Mouse (Mus musculus): ENCODE measurements around the gene Piezo1.

The Piezo1 gene

DNA sequence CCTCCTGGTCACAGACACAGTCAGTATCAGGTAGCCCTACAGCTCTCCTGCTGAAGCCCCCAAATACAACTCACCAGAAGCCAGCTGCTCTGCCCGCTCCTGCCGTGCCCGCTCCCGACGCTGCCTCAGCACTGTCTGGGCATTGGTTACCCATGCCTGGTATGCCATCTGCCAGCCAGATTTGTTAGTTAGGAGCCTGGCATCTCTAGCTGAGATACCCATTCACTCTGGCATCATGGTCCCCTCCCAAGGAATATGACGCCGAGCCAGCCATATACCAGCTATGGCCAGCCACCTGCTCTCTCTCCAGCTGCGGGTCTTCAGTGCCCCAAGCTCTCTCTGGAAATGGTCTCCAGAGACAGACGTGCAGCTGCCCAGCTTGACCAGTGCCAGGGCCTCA lies 62.7 kb downstream of the Piezo1 start:
- DNase-seq (ENCODE audit: low spot score) = no peak

DNA sequence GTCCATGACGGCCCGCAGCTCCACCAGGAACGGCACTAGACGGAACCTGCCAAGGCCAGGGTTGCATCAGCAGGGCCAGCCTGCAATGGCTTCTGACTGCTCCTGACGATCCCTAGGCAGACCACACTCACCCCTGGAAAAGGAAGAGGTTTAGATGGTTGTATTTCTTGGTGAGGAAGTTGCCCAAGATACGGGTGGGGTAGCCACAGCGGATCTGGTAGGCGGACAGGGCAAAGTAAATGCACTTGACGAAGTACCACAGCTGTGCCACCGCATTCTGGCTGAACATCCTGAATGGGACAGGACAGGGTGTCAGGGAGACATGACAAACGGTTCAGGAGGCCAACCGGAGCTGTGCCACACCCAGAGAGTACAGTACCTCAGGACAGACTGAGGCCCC lies 66.3 kb downstream of the Piezo1 start:
- DNase-seq (ENCODE audit: low spot score) = no peak

DNA sequence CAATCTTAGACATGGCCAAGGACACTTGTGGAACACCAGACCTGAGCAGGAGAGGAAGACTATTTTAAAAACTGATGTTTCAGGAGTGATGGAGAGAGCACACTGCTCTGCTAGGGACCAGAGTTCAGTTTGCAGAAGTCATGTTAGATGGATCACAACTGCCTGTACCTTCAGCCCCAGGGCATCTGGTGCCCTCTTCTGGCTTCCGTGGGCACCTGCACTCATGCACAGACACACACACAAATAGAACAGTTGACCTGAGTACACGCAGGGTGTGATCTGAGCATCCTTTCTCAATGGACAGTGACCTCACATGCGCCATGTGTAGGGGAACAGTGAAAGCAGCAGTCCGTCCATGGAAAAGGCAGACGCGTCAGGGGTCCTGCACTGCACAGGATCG lies 67.3 kb downstream of the Piezo1 start:
- no peak for DNase-seq (ENCODE audit: low spot score)

DNA sequence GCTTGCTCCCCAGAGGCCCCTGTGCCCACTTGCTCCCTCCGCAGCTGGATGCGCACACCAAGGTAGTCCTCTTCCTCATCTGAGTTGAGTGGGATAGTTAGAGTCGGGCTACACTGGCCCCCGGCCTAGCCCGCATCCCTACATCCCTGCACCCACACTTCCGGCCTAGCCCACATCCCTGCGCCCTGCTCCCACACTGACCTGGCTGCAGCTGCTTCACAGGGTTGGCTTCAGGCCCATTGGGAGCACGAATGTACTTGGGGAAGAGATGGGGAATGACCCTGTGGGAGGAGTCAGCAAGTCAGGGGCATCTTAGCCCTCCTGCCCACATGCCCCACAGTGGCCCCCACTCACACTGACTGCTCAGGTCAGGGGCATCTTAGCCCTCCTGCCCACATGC lies 68.7 kb downstream of the Piezo1 start:
- DNase-seq (ENCODE audit: low spot score) = no peak

DNA sequence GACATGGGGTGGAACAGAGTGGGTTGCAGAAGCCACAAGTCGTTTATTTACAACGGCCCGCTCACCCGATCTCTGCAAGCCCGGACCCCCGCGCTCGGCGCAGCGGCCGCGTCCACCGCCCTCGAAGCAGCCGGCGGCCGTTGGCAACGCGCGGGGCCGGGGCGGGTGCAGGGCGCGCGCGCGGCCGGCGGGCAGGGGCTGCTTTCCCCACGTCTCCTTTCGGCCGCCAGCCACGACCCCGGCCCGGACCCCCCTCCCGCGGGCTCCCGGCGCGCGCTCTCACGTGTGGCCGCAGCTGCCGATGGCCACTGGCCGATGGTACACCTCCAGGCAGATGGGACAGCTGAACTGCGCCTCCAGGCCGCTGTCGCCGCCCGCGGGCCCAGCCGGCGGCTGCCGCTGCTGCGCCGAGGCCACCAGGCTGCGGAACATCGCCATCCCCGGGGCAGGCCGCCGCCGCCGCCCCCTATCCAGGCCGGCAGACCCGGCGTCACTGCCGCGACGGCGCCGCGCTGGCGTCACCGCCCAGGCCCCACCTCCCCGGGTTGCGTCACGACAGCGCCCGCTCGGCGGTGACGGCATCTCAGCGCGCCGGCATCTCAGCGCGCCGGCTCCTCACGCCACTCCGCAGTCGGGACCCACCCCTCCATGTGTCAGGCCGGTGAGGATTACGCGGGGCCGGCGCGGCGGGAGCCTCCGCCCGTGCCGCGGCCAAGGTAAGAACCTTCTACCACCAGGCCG lies 75.4 kb downstream of the Piezo1 start, which contains the start of the genes Rnf166 and Ctu2:
TSS of gene Rnf166 (minus strand) at position 485 of the 741 bp plus-strand sequence.
TSS of gene Ctu2 (plus strand) at position 564 of the 741 bp plus-strand sequence.
- peak; percentile 97 for DNase-seq (ENCODE audit: low spot score)

DNA sequence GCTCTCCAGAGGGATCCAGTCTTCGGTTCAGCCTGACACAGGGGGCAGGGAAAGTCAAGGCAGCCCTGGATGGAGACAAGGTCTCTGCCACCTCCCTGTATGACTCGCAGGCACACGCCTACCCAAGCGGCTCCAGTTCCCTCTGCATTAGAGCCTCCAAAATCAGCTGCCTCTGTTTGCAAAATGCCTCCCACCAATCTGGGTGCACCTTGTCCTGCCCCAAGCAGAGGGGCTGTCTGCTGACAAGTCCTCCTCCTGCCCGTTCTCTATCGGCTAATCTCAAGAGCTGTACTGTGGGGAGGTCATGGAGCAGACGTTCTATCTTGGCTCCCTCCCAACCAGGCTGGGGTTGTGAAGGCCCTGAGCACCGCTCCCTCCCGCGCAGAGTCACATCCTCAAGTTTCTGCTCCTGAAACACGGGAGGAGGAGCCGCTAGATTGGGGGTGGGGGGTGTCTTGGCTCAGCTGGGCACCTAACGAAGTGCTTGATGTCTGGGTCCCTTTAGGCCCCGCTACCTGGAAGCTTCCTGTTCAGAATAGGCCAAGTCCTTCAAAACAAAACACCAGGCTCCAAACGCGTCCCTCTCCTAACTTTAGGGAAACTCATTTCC lies 76.1 kb downstream of the Piezo1 start:
- DNase-seq (ENCODE audit: low spot score) = no peak

DNA sequence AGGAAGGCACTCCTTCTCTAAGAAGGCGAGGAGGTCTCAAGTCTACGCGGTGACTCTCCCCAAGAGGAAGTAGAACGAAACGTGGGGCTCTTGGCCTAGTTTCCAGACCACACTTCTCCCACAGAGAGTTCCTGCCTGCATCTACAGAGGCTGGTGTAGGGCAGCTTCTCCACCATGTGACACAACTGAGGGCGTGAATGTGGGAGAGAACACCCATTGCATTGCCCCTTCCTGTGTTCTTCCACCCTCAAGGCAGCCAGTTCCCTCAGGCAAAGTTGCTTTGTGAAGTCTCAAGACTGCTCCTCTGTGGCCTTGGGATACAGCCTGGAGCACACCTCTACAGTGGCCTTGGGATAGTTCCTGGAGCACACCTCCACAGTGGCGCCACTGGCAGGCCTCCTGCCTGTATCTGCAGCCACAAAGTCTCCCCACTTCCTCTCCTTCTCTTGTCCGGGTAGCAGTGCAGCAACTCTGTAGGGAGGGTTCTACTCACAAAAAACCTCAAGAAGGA lies 77.2 kb downstream of the Piezo1 start:
- DNase-seq (ENCODE audit: low spot score) = no peak

DNA sequence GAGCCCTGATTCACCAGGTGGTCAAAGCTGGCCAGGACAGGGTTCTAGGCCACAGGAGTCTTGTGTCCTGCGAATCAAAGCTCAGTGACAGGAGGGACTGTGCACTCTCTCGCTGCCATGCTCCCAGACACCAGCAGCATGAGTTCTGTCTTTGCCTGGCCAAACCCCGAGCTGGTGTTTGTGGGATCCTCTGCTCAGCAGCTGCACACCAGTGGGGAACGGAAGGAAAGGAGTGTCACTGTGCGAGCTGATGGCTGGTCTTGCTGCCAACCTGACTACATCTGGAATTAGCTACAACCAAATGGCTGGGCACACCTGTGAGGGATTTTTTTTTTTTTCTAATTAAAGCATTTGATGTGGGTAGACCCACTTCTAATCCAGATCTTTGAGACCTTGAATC lies 80.4 kb downstream of the Piezo1 start:
- no peak for DNase-seq (ENCODE audit: low spot score)

DNA sequence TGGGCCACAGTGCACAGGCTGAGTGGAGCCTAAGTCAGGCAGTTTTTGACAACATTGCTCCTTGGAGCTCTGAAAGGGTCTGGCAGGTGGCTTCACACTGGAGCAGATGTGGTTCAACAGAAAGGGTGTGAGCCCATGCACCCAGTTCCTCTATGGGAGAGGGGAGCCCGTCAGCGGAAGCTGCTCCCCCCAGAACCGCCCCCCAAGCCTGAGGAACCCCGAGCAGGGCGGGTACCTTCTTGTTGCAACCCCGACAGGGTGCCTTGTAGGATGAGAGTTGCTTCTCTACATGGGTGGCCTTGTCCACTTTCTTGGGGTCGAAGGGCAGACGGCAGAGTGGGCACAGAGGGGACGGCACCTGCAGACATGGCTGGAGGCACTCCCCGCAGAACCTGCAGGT lies 81.2 kb downstream of the Piezo1 start:
- DNase-seq (ENCODE audit: low spot score) = no peak

DNA sequence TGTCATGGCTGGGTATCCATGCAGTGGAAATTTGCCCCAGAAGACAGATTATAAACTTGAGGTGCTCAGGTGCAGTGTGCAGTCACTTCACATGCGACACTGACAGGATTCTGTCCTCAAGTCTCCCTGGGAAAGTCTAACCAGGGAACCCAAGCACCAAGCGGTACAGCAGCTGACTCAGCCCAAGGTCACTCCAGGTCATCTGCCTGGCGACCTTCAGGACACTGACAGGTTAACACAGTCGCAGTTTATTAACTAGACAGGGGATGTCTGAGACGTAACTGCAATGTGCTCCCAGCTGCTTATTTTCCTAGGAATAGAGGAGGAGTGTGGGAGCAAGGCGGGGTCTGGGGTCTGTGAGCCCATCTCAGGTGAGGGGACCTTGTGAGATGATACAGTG lies 81.7 kb downstream of the Piezo1 start:
- no peak for DNase-seq (ENCODE audit: low spot score)

DNA sequence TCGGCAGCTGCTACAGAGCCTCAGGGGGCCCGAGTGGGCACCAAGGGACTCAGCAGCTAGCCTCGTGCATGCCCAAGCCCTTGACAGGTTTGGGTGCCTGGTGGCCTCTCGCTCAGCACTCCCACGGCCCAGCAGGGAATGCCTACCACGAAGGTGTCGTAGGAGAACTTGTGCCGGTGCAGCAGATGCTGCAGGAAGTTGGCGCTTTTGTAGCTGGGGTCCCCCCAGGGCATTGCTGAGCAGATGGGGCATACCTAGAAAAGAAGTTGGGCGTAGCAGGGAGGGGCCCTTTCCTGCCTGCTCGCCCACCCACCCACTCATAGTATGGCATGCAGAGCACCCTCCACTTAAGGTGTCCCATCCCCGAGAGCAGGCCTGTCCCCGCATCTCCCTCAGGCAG lies 83.3 kb downstream of the Piezo1 start:
- no peak for DNase-seq (ENCODE audit: low spot score)

DNA sequence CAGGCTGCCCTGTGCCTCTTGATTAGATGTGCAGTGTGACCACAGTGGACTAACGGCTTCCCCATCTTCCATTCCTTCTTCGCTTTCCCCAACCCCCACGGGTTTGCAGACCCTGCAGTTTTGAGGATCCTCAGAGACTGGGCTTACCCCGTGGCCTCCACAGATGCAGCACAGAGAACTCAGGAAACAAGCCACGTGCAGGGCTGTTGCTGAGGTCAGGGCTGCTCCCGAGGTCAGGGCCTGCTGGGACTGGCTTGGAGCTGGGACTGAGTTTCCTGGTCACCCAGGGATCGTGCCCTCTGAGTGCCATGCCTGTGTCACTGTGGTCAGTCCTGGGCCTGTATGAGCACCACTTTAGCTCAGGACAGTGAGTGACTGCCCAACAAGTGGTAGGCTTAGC lies 86.1 kb downstream of the Piezo1 start:
- DNase-seq (ENCODE audit: low spot score) = no peak

DNA sequence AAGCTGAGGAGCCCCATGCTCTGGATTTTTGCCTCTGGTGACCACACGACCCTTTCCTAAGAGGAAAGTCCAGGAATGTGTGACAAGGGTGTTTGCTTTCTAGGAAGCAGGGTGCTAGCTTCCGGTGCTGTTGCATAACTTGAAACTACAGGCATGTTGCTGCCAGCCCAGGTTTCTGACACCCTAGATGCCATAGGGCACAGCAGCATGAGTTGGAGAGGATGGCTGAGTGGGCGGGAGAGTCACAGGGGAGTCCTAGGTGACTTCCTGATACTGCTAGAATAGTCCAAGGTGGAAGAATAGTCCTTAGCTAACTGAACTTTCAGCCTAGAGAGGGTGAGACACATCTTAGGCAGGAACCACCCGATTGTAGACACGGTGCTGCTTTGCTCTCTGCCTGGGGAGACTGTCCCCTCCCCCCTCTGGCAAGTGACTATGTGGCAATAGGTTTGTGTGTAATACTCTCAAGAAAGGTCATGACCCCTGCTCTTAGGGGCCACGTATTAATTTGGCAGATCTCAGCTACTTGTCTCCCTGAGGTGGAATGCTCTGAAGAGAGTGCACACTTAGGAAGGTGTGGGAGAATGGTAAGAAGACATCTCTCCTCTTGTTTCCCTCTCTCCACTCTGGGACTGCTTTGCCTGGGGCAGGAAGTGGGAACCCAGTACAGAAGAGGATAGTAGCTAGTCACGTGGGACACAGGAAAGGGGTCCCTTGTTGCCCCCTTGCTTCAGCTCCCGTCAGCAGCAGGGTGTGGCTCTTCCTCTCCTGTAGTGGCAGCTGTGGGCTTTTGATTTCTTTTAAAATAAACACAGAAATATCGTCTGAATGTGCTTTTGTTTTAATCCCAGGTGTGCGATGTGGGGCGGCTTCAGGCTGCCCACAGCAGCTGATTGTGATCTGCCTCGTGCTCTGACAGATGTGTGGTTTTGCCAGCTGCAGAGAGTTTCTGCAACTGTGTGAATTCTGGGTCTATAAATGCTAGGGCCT lies 87.2 kb downstream of the Piezo1 start:
- DNase-seq (ENCODE audit: low spot score) = no peak

DNA sequence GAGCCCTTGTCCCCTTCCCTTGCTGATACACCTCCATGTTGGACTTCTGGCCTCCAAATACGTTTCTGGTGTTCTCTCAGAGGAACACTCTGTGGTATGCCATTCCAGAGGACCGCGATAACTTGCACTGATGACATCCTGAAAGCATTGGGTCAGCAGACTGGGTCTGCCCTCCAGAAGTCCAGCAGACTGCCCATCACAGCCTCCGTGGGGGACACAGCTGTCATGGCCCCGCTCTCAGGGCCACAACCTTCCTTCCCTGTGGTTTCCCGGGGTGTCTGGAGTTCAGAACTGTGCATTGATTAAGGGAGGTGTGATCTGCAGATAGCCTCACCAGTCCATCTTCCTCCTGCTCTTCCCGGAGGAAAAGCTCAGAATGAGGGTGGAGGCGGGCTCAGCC lies 88.6 kb downstream of the Piezo1 start:
- no peak for DNase-seq (ENCODE audit: low spot score)

DNA sequence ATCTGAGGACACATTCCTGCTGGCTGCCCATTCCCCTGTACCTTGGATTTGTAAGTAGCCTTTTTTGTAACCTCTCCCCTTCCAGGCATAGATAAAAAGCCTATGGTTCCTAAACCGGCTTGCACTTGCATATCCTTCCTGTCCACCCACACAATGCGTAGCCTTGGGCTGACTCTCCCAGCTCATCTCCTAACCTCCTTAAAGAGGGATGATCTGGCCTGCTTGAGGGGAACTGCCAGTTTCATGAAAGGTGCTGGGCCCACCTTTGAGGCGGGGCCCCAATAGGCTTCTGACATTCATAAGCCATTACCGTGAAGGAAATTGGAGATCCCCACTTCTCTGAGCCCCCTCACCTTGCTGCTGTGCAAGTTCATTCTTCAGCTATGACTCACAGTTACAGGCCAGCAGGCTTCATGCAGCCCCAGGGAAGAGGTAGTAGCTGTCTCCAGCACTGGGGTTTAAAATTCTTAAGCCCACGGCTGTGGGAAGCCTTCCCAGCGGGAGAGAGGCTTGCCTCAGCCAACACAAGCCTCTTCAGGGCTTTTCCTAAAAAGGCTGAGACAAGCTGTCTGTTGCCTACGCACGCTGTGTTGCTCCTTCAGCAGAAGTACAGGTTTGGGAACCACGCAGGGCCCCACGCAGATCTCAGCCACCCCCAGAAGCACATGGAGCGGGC lies 89.5 kb downstream of the Piezo1 start:
- DNase-seq (ENCODE audit: low spot score) = no peak

DNA sequence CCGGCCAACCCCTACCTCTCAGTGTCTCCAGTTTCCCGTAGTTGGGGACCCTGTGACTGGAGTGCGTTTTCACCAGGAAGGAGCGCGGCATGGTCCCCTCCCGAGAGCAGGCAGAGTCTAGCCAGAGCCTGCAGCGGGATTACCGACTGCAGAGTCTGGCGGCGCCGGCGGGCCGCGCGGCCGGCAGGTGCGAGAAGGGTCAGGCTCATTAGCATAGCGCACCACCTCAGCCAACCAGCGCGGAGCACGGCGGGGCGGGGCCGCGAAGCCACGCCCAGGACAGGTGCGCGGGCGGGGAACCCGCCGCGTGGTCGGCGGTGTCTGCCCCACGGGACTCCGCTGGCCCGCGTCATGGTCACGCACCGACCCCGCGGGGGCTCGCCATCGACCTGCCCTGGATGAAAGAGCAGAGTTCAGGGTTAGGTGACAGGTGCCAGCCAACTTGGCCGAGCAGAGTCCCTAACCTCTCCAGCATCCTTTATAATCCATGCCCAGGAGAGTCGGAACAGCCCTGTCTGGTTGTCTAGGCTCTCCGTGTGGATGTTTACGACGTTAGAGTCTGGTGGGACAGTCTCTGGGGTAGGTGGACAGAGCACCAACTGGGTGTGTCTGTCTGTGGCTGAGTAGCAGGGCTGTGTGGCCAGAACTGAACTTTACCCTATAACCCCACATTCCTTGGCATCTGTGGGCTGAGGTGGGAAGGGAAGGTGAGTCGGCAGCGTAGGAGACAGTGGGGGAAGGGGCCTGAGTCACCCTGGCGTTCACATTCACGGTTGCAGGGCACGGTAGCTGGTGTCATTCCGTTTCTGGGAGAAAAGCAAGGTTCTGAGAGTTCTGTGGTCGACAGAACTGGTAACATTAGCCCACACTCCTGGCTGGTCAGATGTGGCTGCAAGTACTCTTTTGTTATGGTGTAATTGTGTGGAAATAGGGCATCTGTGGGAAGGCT lies 90.3 kb downstream of the Piezo1 start, which contains the start of gene Snai3:
TSS of gene Snai3 (minus strand) at position 210 of the 949 bp plus-strand sequence.
- DNase-seq (ENCODE audit: low spot score) = peak; percentile 45

DNA sequence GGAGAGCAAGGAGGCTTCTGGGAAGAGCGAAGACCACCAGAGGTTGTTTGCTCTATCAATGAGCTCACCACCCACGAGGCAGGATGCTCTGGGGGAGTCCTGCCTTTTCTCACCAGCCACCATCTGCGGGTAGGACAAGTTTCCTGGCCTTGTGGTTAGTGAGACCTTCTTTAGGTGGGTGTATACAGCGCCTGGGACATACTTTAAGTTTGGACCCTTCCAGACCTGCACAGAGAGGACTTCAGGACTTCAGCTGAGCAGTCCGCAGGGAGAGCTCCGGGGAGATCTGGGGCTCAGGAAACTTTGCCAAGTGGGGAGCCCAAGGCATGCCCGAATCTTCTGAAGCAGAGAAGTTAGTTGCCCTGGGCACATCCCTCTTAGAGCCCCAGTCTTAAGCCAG lies 91.1 kb downstream of the Piezo1 start:
- DNase-seq (ENCODE audit: low spot score) = no peak

DNA sequence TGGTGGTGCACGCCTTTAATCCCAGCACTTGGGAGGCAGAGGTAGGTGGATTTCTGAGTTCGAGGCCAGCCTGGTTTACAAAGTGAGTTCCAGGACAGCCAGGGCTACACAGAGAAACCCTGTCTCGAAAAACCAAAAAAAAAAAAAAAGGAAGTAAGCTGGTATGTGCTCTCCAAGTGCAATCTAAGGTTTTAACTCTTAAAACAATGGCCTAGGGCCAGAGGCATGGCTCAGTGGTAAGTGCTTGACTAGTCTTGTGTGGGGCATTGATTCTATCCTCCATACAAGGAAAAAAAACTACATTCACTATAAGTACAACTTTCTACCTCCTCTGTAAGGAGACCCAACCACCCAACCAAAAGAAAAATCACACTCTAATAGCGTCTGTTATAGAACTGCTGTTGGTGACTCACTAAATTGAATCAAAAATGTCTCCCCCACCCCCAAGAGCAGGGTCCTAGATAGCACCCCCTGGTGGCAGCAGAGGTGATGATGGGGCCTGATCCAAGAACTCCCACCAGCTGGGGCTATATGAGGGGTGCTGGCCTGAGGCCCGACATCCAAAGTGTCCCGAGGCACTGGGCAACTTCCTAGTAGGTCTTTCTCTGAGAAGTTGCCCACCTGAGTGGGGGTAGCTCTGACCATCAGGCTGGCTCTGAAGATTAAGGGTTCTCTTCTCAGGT lies 91.8 kb downstream of the Piezo1 start:
- no peak for DNase-seq (ENCODE audit: low spot score)

DNA sequence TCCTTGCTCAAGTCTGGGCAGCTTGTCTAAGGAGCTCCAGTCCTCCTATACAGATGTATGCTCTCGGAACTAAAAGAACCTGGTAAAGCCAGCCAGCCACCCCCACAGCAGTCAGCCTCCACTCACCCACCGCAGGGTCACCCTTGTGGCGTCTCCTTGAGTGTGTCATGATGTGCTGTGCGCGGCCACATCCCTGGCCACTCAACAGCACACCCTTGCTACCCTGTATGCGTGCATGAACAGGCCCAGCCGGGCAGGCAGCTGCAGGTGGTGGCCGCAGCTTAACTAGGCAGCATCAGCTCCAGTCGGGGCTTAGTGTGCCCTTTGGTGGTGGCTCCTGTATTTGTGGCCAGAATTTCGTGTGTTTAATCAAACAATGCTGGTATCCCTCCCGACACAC lies 94.0 kb downstream of the Piezo1 start:
- DNase-seq (ENCODE audit: low spot score) = no peak

DNA sequence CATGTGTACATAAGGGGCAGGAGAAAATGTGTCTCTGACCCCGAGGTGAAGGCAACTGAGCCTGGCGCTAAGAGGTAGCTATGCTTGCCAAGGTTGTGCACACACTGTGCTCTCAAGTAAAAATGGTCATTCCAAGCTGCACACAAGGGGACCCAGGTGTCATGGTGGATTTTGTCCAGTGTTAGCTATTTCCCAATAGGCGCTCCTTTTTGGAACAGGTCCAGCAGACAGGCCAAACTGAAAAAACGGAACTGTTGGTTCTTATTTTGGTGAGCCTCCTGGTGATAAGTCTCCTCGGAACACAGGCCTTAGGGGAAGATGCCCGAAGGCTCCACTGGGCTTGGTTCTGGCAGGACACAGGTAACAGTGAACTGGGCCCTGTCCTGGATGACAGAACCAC lies 96.7 kb downstream of the Piezo1 start:
- DNase-seq (ENCODE audit: low spot score) = no peak

All from ovary, postnatal 14 days (tissue).